Mouse (Mus musculus) liver, adult 2 months (tissue): ENCODE measurements around the gene Ubac2.

Experiments
- CTCF ChIP-seq: fragments of 200-500 bp; IDR thresholded peaks from 2 replicates; pipeline ENCODE4 v1.5.1; 2011; ENCODE audit warnings: low read depth, low read length, control low read depth
- POLR2A ChIP-seq: fragments of 200-500 bp; IDR thresholded peaks from 2 replicates; pipeline ENCODE4 v1.6.1; 2011; ENCODE audit warnings: low read length, control low read depth; ENCODE audit not compliant: insufficient read depth; ENCODE audit errors: extremely low read depth

DNA sequence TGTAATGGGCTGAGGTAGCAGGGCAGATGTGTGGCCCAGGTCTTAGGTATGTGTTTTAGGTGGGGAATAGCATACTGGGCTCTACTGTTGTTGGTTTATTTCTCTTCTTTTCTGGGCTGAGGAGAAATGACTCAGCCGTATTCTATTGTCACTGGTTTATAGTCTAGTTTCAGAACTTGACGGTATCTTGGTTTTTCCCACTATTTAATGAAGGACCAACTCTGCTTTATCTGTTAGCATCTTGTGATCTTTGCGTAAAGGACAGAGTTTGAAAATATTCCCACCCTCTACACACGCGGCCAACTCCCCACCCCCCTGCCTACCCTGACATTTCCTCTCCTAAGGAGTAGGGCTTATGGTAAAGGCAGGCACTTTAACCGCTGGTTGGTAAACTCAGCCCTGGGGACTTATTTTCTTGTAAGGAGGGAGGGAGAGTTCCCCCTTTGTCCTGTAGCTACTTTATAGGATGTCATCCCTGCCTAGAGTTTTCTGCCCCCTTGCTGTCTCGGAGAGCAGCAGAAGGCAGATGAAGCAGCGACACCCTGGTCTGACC is 163.8 kb downstream of the Ubac2 start:
- TF ChIP-seq CTCF (no peak), POLR2A (no peak)
